Mouse (Mus musculus) left cerebral cortex, postnatal 10 days (tissue): ENCODE measurements around the gene Ckmt2. TPM values are rescaled to one million over a fixed set of nuclear protein-coding genes. Genes with fewer than 3 reads are reported as not detected.

ENCODE experiments used
- DNase-seq, 2 experiments: peaks; one replicate each; pipeline ENCODE4 v3.0.0; 2021 to 2022; ENCODE audit warnings: low spot score in 2 of 2, mixed read lengths in 1 of 2; ENCODE audit errors: extremely low spot score in 1 of 2
- intact Hi-C: fragments of 180-260 bp; cut with DNase I; formaldehyde crosslinking; loops from one replicate; pipeline ENCODE4 v1.15.1; 2025
- total RNA-seq, 2 experiments: library from RNA; stranded (reverse); gene quantifications; 2 replicates each; pipeline ENCODE4 v1.2.3; 2021

Ckmt2 gene
- total RNA-seq, 2 experiments from 2014 or later, result not detected

DNA sequence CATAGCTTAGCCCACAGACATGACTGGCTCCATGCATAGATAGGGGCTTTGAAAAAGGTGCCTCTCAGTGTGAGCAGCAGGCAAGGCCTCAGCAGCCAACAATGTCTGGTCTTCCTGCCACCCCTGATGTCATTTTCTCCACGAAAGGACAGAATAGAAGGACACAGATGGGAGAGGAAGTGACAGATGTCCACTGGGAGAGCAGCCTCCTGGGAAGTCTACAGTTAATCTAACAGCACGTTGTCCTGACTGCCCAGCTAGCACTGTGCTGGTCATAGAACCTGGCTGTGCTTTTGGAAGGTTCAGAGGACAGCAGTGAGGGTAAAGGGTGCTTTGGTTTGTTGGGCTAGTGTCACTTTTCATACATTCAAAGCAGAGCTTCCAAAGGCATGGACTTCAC is 1.1 kb downstream of the Ckmt2 start:
- intact Hi-C loops, result no loop called here
- DNase-seq, result no peak

DNA sequence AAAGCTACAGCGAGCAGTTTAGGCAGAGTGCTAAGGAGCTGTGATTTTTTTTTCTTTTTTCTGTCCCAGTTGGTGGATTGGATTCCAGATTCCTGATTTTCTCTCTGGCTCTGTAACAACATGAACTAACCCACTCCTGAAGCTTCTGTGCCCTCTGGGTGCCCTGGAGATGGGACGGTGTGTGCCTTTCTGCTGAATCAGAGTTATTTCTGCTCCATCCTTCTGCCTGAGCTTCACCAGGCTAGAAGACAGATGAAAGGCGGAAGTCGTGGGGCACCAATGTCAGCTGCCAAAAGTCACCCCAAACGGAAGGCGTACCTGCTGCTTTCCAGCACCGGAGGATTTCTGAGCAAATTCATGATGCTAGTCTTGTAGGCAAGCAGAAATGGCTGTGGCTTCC is 2.1 kb downstream of the Ckmt2 start:
- DNase-seq, result no peak
- intact Hi-C loops, result no loop called here

DNA sequence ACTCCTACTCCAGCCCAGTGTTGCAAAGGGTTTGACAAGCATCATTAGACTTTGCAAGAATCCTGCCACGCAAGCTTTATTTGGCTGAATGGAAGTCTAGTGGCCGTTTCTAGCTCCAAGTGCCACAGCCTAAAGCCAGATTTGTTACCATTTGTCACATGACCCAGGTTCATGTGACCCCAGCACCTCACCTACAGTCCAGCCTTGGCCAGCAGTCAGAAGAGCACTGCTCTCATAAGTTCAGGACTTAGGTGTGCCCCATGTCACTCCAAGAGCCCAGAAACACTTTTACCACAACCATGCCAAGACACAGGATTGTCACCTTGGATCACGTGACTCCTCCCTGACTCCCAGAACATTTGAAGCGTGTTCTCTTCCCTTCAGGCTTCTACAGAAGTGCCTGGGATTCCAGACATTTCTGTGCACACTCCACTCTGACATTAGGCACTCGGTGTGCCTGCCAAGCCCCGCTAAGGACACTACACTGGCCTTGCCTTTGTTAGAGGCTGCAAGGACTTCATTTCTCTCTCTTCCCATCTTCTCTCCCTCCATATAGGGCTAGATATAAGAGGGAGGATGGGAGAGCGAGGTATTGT is 2.9 kb downstream of the Ckmt2 start:
- intact Hi-C loops, result no loop called here
- no peak for DNase-seq

DNA sequence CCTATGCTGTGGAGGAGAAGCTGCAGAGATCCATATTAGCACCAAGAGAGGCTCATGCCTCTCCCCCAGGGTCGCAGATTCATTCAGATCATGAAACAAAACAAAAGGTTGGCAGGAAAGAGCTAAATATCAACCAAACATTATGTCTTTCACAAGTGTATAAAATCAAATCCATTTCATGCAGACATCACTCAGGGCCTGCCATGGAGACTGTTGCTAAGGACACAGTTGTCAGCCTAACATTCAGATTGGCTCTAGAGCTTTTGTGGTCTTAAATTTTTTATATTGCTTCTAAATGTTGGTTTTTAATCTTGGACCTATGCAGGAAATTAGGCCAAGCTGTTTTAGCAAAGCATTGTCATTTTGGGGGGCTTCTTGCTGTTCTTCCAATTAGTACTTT is 8.1 kb downstream of the Ckmt2 start:
- intact Hi-C loops, result no loop called here
- DNase-seq, result no peak

DNA sequence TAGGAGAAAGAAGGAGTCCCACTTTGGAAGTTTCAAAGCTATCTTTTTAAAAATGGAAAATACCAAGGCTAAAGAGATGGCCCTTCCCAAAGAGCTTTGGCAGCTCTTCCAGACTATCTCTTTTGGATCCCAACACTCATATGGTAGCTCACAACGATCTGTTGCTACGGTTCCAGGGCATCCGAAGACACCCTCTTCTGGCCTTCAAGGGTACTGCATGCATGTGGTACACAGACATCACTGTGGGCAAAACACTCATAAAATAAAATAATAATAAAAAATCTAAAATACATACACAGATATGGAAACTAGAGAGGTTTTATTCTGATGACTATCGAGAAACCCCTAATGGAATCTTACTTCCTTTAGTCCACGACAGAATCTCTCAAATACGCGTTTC is 17.9 kb downstream of the Ckmt2 start:
- intact Hi-C loops, result no loop called here
- DNase-seq, result no peak

DNA sequence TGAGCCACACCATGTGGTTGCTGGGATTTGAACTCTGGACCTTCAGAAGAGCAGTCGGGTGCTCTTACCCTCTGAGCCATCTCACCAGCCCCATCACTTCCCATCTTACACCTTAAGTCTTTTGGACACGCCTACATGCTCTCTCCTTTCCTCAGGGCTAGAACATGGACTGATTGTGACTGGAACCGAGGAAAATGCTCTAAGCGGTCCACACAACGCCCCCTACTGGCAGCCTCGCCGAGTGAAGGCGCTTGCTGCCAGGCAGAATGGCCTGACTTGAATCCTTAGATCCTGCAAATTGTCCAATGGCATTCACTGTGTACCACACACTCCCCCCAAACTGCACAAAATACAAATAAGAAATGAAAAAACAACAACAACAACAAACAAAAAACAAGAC is 19.3 kb downstream of the Ckmt2 start:
- DNase-seq, result no peak
- intact Hi-C loops, result no loop called here

DNA sequence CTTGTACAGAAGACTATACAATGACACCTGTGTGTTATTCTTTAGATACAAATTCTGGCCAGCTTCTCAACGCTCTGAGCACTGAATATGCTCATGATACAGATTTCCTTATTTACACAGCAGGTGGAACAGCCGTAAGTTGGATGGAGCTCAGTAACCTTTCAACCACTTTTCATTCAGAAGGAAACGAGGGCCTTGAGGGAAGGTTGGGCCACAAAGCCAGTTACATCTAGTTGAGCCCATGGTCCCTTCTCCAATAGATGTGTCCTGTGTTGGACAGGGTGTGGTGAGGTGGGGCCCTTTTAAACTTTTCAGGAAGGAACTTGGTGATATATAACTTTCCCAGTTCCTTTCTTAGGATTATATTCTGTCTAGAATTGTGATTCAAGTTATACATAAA is 22.3 kb downstream of the Ckmt2 start:
- intact Hi-C loops, result no loop called here
- DNase-seq, result no peak

DNA sequence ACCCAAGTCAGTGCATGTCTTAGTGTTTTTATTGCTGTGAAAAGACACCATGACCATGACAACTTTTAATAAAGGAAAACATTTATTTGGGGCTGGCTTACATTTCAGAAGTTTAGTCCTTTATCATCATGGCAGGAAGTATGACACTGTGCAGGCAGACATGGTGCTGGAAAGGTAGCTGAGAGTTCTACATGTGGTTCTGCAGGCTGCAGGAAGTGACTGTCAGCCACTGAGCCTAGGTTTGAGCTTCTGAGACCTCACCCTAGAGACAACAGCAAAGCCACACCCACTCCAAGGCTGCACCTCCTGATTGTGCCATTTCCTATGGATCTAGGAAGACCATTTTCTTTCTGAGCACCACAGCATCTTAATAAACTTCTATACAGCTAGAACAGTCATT is 48.8 kb downstream of the Ckmt2 start:
- intact Hi-C loops, result loop anchor here (5.0 kb wide), 1 partner anchor 34 kb away; no protein-coding TSS in a partner anchor

DNA sequence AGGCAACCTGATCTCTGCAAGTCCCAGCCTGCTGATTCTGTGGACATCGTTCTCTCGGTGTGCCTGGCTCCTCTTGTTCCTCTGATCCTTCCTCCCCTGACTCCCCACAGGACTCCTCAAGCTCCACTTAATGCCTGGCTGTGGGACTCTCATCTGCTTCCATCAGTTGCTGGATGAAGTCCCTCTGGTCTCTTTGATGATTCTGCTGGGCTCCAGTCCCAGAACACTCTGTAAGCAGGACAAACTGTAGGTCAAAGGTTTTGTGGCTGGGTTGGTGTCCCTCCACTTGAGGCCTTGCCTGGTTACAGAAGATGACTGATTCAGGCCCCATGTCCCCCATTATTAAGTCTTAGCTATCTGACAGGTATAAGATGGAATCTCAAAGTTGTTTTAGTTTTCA is 50.6 kb downstream of the Ckmt2 start:
- DNase-seq, result no peak
- intact Hi-C loops, result loop anchor here (5.0 kb wide), 1 partner anchor 36 kb away; no protein-coding TSS in a partner anchor

More for the DNA sequence above, 48.8 kb downstream of the Ckmt2 start:
- DNase-seq, result no peak

DNA sequence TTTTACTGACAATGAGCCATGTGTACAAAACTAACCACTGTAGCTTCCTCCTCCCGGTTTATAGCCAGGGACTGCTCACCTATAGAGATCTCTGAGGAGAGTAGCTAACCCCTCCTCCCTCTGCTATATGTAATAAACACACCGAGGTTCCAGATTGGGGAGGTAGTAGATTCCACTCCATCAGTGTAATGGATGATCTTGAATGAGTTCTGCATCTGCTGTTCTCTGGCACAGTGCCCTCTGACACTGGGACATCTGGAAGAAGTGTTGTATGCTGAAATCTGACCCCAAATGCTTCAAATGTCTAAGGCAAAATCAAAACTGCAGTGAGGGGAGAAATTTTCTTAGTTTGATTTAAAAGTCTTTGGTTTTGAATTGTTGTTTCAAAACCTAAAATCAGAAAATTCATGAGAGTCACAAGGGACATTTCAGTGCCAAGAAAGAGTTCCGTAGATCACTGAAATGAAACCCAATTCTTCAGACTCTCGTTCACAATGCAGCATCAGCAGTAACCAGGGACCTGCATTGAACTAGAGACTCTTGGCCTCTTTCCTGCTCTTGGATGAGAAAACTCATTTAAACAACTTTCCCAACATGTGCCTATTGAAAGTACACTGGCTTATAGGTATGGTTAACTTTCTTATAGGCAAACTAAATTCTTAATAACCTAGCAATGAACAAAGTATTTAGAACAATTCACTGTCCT is 51.7 kb downstream of the Ckmt2 start:
- intact Hi-C loops, result loop anchor here (5.0 kb wide), 1 partner anchor 37 kb away; no protein-coding TSS in a partner anchor
- DNase-seq, result peak in 1 of 2 experiments; percentile 41

DNA sequence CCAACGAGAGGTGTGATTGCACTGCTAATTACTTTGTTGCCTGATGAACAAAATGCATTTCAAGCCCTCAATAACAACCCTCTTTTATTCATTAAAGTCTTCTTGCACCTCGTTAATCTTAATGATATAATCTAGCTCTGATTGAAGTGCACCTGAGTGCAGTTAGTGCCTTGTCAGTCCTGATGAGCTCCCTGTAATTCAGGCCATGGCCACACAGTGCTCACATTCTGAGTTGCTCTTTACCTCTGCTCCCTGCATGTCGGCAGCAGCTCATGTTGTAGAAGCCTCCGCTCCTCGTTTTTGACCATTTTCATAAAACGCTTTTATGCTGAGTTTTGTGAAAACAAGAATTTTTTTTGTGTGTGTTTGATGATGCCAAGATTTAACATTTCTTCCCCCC is 53.0 kb downstream of the Ckmt2 start:
- DNase-seq, result no peak
- intact Hi-C loops, result no loop called here

DNA sequence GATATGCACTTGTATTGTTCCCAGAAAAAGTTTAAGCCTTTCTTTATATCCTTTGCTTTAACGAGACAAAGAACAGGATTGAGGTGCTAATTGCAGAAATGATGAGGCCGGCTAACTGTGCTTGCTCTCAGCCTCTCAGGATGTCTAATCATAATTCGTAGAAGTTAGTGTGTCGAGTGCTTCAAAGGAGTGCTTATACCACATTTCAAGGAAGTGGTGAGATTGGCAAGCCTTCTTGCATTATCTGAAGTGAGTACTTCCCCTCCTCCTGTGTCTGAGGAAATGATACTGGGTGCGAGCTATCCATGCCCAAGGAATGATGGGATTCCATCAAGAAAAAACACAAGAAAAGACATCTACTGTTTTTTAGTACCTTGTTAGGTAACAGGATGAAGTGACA is 62.0 kb downstream of the Ckmt2 start:
- intact Hi-C loops, result no loop called here
- no peak for DNase-seq

DNA sequence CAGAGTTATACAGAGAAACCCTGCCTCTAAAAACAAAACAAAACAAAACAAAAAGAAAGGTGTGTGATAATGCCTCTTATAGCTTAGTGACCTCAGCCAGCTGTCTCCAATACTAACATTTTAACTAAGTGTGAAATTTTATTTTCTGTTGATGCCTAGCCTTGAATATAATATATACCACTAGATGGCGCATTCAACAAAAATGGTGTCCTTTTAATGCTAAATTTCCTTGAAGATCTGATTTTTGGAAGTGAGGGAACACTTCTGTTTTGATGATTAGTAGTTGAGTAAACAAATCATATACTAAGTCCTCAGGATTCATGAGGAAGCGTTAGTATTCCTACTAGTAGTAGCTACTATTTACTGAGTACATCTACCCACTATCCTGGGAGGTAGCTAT is 67.2 kb downstream of the Ckmt2 start:
- intact Hi-C loops, result loop anchor here (5.0 kb wide), 1 partner anchor 528 kb away; no protein-coding TSS in a partner anchor
- no peak for DNase-seq

DNA sequence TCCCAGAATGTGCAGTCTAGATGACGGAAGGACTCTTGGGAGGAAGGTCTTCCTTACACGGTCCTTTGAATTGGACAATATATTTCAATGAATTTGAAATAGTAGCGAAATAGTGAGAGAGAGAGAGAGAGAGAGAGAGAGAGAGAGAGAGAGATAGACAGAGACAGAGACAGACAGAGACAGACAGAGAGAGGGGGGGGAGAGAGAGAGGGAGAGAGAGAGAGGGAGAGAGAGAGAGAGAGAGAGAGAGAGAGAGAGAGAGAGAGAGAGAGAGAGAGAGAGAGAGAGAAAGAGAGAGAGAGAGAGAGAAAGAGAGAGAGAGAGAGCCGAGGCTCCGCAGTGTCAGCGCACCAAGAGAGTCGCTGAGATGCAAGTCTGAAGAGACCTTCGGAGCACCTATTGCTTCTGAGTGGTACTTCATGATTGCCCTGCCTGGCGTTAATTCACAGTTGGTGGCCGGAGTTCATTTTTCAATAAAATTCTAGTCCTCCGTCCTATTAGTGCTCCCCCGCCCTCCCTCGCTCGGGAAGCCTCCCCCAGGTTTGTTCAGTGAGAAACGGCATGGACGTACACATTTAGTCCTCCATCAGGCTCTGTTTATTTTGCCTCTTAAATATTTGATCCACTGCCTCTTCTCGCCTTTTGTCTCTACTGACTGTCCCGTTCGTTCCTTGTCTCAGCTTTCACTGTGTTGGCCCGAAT is 68.7 kb downstream of the Ckmt2 start:
- intact Hi-C loops, result loop anchor here (5.0 kb wide), 1 partner anchor 529 kb away; no protein-coding TSS in a partner anchor

DNA sequence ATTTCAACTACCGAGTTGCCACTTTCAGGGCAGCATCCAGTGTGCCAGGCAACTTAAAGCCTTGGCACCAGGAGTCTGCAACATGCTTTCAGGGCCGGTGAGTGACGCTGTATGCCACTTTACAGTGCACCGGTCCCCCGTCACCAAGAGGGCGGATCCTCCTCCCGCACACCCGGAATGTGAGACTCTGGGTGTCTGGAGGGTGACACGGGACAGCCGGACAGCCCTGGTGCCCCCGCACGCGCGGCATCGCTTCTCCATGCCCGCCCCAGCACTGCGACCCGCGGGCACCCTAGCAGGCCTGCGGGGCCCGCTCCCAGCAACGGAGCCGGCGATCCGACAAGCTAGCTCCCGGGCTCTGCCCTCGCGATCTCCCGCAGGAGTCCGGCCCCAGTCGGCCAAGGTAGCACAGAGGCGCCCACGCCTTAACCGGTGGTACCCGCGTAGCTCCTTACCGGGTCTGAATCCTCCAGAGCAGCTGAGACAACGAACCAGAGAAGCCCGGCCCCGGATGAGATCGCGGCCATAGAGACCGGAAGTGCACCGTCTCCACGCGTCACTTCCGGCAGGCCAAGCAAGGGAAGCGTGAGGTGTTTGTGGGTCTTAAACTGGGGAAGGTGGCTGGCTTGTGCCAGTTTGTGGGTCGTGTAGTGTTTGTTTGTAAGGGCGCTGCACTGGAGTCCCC is 69.4 kb downstream of the Ckmt2 start, which contains the start of gene Zcchc9:
Gene Zcchc9, minus strand, starts transcription at position 551 of the 685 bp plus-strand sequence.
- intact Hi-C loops, result loop anchor here (5.0 kb wide), 1 partner anchor 530 kb away; no protein-coding TSS in a partner anchor
- peak; percentile 91 to 92 for DNase-seq

More for the DNA sequence above, 68.7 kb downstream of the Ckmt2 start:
- no peak for DNase-seq
